Comparison of ENCODE assay signal across 9 mouse cellular contexts in genomic region chr1:24249105-24249664, GRCm38 (mm10).
A peak's percentile ranks its signal among the peaks of the same experiment; 100 is the strongest.
DNase-seq lines count a peak whose midpoint lies in the region; ATAC-seq and TF ChIP-seq lines count a peak whose summit lies in the region.
"Had no signal": no experiment of that assay in that cellular context is flagged by ENCODE, and none has a peak within 500 bp of the region (broad histone marks: within the 10 kb centered on the region; RNA-seq: fewer than 3 reads in every experiment).

No protein-coding gene starts in this region.

- no peak overlapping the region for H3K4me2 ChIP-seq in neural tube, embryonic 14.5 days (ENCODE audit: low read depth, low read length)
- H3K4me2 ChIP-seq: liver, embryonic 13.5 days had no signal

- no peaks in the 10 kb centered on the region for H3K36me3 ChIP-seq in heart, embryonic 10.5 days
- no peaks in the 10 kb centered on the region for H3K36me3 ChIP-seq in neural tube, embryonic 14.5 days (ENCODE audit: control insufficient read depth, insufficient read depth, low read length)
- H3K36me3 ChIP-seq: liver, embryonic 13.5 days had no signal

- H3K4me1 ChIP-seq in heart, embryonic 10.5 days: no peaks in the 10 kb centered on the region
- peaks cover 4% of the 10 kb centered on the region; the same call in 1 of the 2 replicates for H3K4me1 ChIP-seq in neural tube, embryonic 14.5 days (ENCODE audit: control insufficient read depth, insufficient read depth, low read length)
- H3K4me1 ChIP-seq: liver, embryonic 13.5 days had no signal

- WGBS in heart, embryonic 10.5 days: 55% methylated on average over 3 of the region's 3 CpGs
- WGBS in neural tube, embryonic 14.5 days: 41% methylated on average over 3 of the region's 3 CpGs

- no peaks in the 10 kb centered on the region for H3K27me3 ChIP-seq in heart, embryonic 10.5 days (ENCODE audit: insufficient read depth, poor library complexity, severe bottlenecking)
- no peaks in the 10 kb centered on the region for H3K27me3 ChIP-seq in neural tube, embryonic 14.5 days (ENCODE audit: control insufficient read depth, insufficient read depth, low read length)
- H3K27me3 ChIP-seq: liver, embryonic 13.5 days had no signal

- no peak overlapping the region for H3K9ac ChIP-seq in neural tube, embryonic 14.5 days (replicated peaks; ENCODE audit: low read depth, low read length)
- H3K9ac ChIP-seq: liver, embryonic 13.5 days had no signal

- no peak for TF ChIP-seq POLR2A in brain, embryonic 14.5 days (IDR thresholded peaks at IDR 0.05; ENCODE audit: borderline replicate concordance, extremely low read depth, insufficient read depth, insufficient read length, poor library complexity, severe bottlenecking)

- H3K9me3 ChIP-seq in heart, embryonic 10.5 days: no peaks in the 10 kb centered on the region
- H3K9me3 ChIP-seq in neural tube, embryonic 14.5 days (ENCODE audit: control insufficient read depth, low read length): no peaks in the 10 kb centered on the region
- H3K9me3 ChIP-seq: liver, embryonic 13.5 days had no signal

- peak; percentile 2 for DNase-seq in heart, adult 8-10 months (ENCODE audit: low spot score)
- no peak for DNase-seq in heart, embryonic 10.5 days (ENCODE audit: low spot score)
- DNase-seq in B cell, adult 2 months: peak; percentile 3 to 5
- DNase-seq in brain, embryonic 14.5 days (ENCODE audit: low read depth): peak; percentile 92
- DNase-seq in forelimb bud, embryonic 11.5 days (ENCODE audit: low read depth, low spot score): peak; percentile 63
- peak; percentile 26 to 71 for DNase-seq in layer of hippocampus, postnatal 14 days (ENCODE audit: low spot score in 2 of 2)
- DNase-seq in urinary bladder, postnatal 10 days (ENCODE audit: low spot score): no peak
- DNase-seq: liver, embryonic 13.5 days had no signal

- H3K27ac ChIP-seq in heart, embryonic 10.5 days: no peak overlapping the region
- peak overlapping the region; percentile 60; the same call in 1 of the 2 replicates for H3K27ac ChIP-seq in neural tube, embryonic 14.5 days (ENCODE audit: low read depth, low read length)
- H3K27ac ChIP-seq: liver, embryonic 13.5 days had no signal

- H3K4me3 ChIP-seq in heart, embryonic 10.5 days: no peak overlapping the region
- no peak overlapping the region for H3K4me3 ChIP-seq in neural tube, embryonic 14.5 days (ENCODE audit: low read depth, low read length)
- H3K4me3 ChIP-seq: liver, embryonic 13.5 days had no signal

- peak; percentile 91 for ATAC-seq in neural tube, embryonic 14.5 days (ENCODE audit: low read depth)

- TF ChIP-seq CTCF in brain, embryonic 14.5 days (IDR thresholded peaks at IDR 0.05; ENCODE audit: borderline replicate concordance, extremely low read depth, insufficient read depth, insufficient read length): peak; percentile 83

Comparison
In these comparisons a context has a peak if more than half of its experiments do, and no peak if none do; other contexts are left out.
1. DNase-seq: peak in heart, adult 8-10 months (single experiment), B cell, adult 2 months (2 of 2), brain, embryonic 14.5 days (single experiment), forelimb bud, embryonic 11.5 days (single experiment) and layer of hippocampus, postnatal 14 days (2 of 2); none in heart, embryonic 10.5 days (single experiment) and urinary bladder, postnatal 10 days (single experiment).